Mouse (Mus musculus) c-Kit-positive CD71-positive TER-119-negative erythroid progenitor cells, embryonic 14.5 days (primary cell): Measurements from ENCODE around the gene Tjp2.
"Not testable (repeated sequence)": the region's sequence is repeated elsewhere in the genome, so short reads cannot be mapped to it uniquely, and the experiment has no call there.

ENCODE experiments used
- DNase-seq: peaks from one replicate; pipeline ENCODE4 v3.0.0-alpha.2; 2013; ENCODE audit warnings: low read depth

Gene Tjp2

GRCm38 (mm10) chr19:24220795-24221445, 3.9 kb downstream of the Tjp2 start:
- DNase-seq = no peak

GRCm38 (mm10) chr19:24219011-24219410, 5.8 kb downstream of the Tjp2 start:
- DNase-seq = no peak

DNA sequence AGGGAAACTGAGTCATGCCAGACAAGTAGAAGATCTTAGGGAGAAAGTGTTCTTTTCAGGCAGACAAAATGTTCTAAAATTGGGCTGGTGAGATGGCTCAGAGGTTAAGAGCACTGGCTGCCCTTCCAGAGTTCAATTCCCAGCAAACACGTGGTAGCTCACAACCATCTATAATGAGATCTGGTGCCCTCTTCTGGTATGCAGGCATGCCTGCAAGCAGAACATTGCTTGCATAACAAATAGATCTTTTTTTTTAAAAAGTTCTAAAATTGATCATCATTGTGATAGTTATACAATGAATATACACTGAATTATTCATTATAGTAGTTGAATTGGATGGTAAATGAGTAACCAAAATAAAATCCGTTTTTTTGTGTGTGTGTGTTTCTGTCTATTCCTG, 6.5 kb downstream of the Tjp2 start:
- no peak for DNase-seq

DNA sequence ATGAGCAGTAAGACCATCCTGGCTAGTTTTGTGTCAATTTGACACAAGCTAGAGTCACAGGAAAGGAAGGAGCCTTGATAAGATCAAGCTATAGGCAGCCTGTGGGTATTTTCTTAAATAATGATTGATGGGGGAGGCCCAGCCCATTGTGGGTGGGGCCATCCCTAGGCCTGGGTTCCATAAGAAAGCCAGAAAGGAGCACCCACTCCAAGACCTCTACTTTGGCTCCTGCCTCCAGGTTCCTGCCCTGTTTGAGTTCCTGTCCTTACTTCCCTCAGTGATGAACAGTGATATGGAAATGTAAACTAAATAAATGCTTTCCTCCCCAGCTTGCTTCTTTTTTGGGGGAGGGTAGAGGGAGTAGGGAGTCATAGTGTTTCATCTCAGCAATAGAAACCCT, 7.0 kb downstream of the Tjp2 start:
- no peak for DNase-seq

DNA sequence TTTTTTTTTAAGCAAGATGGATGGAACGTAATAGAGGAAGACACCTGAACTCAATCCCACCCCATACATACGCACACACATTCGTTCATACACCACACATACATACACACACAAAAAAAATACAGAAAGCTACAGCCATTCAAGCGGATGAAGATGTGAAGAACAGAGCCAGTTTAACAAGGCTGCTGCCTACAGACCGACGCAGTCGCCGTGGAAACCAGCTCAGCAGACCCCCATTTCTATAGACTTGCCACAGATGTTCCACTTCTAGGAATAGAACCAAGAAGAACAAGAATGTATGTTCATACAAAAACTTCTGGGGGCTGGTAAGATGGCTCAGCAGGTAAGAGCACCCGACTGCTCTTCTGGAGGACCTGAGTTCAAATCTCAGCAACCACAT, 8.1 kb downstream of the Tjp2 start:
- no peak for DNase-seq

- no peak for DNase-seq
These were observed 9.9 kb downstream of the Tjp2 start for GRCm38 (mm10) chr19:24214939-24215338.

GRCm38 (mm10) chr19:24213299-24213698, 11.5 kb downstream of the Tjp2 start:
- DNase-seq = no peak

- DNase-seq = no peak
These were observed 12.1 kb downstream of the Tjp2 start for GRCm38 (mm10) chr19:24212552-24213249.

DNA sequence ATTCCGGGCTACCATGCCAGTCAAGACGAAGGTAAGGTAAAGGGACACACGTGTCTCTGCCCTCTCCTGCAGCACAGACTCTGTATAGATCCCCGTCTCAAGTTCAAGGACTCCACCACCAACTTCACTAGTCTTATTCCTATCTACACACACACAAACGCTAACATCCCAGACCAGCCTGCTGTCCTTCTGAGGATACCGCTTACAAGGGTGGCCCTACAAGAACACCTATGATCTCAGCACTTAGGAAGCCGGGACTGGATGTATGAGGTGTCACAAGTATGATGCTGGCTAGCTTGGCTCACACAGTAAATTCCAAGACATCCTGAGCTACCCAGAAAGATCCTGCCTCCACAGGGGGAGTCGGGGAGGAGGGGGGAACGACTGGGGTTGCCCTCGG, 13.7 kb downstream of the Tjp2 start:
- DNase-seq = no peak

DNA sequence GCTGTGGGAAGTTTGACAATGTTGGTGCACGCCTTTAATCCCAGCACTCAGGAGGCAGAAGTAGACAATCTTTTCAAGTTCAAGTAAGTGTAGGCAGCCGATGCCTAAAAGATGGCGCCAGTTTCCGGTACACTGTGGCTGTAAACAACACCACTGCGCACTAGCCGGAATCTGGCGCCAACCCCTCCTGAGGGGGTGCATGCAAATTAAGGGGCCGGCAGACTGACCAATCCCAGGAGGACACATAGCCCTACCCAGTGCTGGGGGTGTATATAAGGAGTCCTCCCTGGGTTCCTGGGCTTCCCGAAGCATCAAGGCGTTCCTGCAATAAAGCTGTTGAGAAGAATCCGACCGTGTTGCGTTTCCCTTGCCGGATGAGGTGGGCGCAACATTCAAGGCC, 15.3 kb downstream of the Tjp2 start:
- no peak for DNase-seq

- no peak for DNase-seq
These were observed 16.9 kb downstream of the Tjp2 start for GRCm38 (mm10) chr19:24207967-24208366.

GRCm38 (mm10) chr19:24205001-24205400, 19.8 kb downstream of the Tjp2 start:
- no peak for DNase-seq

DNA sequence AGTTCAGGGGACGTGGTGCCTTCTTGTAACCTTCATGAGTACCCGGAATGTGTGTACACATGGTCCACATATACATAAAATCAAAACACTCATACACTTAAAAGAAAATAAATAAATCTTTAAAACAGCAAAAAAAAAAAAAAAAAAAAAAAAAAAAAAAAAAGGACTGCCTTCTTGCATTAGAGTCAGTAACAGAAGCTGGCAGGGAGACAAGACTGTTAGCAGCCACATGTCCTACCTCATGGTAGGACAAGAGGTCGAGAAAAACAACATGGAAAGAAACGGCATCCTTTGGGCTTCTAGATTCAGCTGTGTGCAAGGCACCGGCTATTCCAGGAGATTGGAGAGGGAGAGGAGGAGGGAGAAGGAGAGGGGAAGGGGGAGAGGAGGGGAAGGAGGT, 23.0 kb downstream of the Tjp2 start:
- no peak for DNase-seq

DNA sequence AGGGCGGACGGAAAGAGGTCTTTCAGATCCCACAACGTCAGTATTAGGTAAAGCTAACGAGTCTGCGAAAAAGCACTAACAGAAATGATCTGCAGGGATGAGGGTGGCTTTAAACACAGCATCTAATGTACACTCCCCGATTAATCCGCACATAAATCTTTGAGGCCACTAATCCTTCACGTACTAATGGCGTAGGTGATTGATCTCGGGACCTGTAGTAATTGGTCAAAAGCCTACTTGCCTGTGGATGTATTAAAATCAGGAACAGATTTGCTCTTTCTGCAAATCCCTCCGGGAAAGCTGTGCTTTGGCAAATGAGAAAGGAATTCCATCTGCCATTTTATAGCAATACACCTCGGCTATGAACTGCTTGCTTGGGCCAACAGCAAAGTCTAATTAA, 24.3 kb downstream of the Tjp2 start:
- DNase-seq = no peak

DNA sequence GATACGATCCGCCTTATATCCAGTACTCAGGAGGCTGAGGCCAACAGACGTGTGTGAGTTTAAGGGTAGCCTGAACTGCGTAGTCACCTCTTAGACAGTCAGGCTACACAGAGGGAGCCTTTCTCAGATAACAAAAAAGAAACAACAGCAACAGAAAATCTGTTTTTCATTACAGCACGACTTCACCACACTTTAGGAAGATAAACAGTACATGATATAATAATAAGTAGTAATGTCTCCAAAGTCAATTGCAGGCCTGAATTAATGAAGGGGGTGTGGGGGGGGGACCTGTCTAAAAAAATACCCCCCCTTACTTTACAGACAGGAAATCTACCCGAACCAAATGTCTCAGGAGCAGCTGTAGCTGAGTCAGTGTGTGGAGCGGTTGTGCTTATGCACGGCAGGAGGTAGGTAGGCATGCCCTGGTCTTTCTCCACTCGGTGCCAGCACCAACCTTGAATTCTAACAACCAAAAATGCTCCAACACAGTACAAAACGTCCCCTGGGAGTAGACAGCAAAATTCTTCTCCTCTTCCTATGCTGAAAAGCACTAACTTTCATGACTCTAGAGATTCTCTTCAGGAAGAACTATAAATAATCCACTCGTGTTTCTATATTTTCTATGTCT, 26.0 kb downstream of the Tjp2 start:
- DNase-seq = no peak

DNA sequence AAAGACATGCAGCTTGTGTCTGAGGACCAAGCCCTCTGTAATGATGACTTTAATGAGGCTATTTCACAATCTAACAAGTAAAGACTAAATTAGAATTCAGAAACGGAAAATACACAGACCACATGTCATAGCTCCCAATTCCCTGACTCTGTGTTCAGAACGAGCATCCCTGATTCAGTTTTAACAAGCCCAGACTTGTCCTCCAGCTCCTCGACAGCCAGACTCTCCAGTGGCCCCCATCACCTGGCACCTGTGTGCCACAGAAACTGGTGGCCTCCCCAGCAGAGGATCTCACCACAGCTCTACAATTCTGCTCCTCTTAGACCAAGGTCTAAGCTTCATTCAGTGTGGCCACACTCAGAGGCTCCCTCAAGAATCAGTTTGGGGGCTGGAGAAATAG, 27.5 kb downstream of the Tjp2 start:
- DNase-seq = no peak

DNA sequence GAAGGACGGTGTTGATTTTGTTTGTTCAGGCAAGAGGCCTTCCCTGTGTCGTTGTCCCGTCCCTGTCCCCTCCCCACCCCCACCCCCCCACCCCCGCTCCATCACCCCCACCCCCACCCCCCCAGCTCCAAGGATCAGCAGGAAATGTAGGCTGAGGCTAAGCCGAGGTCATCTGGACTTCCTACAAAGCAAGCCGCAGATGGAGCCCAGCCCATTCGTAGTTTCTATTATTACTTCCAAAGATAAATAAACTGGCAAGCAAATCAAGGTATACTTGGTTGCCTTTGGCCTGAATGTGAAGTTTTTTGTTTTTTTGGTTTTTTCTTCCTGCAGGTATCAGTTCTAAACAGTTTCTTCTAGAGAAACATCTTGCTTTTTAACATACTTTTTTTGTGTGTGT, 29.6 kb downstream of the Tjp2 start:
- no peak for DNase-seq

DNA sequence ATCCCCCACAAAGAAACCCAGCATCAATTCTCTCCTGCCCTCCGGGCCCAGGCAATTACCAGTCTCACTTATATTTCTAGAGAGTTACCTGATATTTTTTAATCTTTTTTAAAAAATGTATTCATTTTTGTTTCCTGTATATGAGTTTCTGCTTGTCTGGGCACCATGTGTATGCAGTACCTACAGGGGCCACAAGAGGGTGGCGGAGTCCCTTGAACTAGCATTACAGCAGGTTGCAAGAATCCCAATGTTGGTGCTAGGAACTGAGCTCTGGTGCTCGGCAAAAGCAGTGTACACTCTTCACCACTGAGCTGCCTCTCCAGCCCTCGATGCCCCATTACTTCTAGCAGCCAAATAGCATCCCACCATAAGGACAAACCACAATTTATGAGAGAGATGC, 30.6 kb downstream of the Tjp2 start:
- DNase-seq = no peak

GRCm38 (mm10) chr19:24192946-24193345, 31.9 kb downstream of the Tjp2 start:
- DNase-seq = no peak

DNA sequence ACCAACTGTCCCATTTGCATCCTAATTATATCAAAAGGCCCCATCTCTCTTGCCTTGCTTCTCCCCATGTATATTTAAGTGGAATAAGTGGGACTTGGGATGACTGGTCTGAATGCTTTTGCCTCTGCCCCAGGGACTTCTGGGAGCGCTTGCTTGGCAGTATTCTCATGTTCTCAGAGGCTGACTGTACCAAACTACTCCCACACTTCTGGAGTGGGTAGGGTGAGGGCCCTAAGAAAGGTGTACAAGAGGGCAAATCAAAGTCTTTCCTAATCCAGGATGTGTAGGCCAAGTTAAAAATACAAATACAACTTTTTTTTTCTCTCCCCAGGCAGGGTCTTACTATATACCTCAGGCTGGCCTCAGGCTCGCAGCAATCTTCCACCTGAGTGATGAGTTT, 37.0 kb downstream of the Tjp2 start:
- DNase-seq = no peak

GRCm38 (mm10) chr19:24187358-24187757, 37.5 kb downstream of the Tjp2 start:
- not testable (repeated sequence) for DNase-seq

DNA sequence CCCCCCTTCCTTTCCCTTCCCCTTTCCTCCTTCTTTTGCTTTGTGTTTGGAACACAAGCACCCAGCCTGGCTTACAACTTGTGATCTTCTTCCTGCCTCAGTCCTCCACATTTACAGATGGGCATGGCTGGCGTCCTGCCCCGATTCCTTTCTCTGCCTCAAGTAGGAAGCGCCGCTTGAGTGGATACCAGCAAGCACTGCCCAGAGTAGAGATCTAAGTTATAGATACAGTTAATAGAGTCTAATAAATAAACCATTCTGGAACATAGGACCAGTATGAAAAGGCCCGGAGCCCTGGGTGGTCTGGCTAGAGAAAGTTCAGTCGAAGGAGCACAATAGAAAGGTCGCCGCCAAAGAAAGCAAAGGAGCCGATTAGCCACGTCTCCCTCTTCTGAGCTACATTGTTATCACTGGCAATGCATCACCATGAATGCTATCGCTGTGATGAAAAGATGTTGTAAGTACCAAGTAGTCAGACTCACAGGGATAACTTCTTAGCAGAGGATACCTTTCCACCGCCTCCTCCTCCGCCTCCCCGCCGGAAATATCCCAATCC, 41.1 kb downstream of the Tjp2 start:
- no peak for DNase-seq

DNA sequence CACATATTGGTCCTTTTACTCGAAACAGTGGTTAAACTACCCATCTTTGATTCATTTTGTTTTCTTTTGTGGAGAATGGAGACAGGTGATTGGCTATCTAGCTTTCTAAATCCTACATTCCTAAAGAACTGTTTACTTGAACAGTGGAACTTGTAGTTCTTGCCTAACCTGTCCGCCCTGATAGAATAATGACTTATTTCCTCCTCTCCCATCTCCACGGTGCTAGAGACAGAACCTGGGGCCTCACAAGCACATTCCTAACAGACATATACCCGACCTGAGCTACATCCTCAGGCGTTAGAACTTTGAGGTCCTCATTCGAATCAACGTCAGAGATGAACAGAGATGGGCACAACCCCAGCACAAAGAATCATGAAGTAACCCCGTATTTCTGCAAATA, 44.4 kb downstream of the Tjp2 start:
- no peak for DNase-seq
